Mouse (Mus musculus): ENCODE measurements around the gene Barx2. TPM values are rescaled to one million over a fixed set of nuclear protein-coding genes. Genes with fewer than 3 reads are reported as not detected.

Barx2 gene
- polyA plus RNA-seq, 1 experiment from 2014 or later = 0.16 TPM

Other genes with a start within 250 kb of the Barx2 start
- 8.4 and 8.6 TPM in 2 replicates for gene Arhgap32, start 202.7 kb upstream of the Barx2 start, polyA plus RNA-seq (2015; fragmentation: Nextera tagmentation; extraction: Ambion mirVana)